Mouse (Mus musculus): ENCODE data around the gene Npcd.

Npcd gene

GRCm38 (mm10) chr15:79767327-79767961 is 66.6 kb downstream of the Npcd start:
- no peak for DNase-seq (ENCODE audit: low read depth, low spot score)

- no peak for DNase-seq (ENCODE audit: low read depth, low spot score)
Measured at GRCm38 (mm10) chr15:79766586-79767071, 67.4 kb downstream of the Npcd start.

- DNase-seq (ENCODE audit: low read depth, low spot score): no peak
Measured at GRCm38 (mm10) chr15:79766168-79766567, 67.9 kb downstream of the Npcd start.

GRCm38 (mm10) chr15:79765361-79765760 is 68.7 kb downstream of the Npcd start:
- no peak for DNase-seq (ENCODE audit: low read depth, low spot score)

GRCm38 (mm10) chr15:79764539-79765267 is 69.3 kb downstream of the Npcd start:
- no peak for DNase-seq (ENCODE audit: low read depth, low spot score)

GRCm38 (mm10) chr15:79763601-79764246 is 70.3 kb downstream of the Npcd start:
- no peak for DNase-seq (ENCODE audit: low read depth, low spot score)

- no peak for DNase-seq (ENCODE audit: low read depth, low spot score)
Measured at GRCm38 (mm10) chr15:79763001-79763400, 71.0 kb downstream of the Npcd start.

- no peak for DNase-seq (ENCODE audit: low read depth, low spot score)
Measured at GRCm38 (mm10) chr15:79760956-79761355, 73.1 kb downstream of the Npcd start.

GRCm38 (mm10) chr15:79757118-79757517 is 76.9 kb downstream of the Npcd start:
- DNase-seq (ENCODE audit: low read depth, low spot score): no peak

GRCm38 (mm10) chr15:79755977-79756625 is 77.9 kb downstream of the Npcd start:
- DNase-seq (ENCODE audit: low read depth, low spot score): no peak

GRCm38 (mm10) chr15:79755176-79755575 is 78.9 kb downstream of the Npcd start:
- DNase-seq (ENCODE audit: low read depth, low spot score): no peak

- no peak for DNase-seq (ENCODE audit: low read depth, low spot score)
Measured at GRCm38 (mm10) chr15:79753873-79754272, 80.2 kb downstream of the Npcd start.

GRCm38 (mm10) chr15:79753420-79753752 is 80.7 kb downstream of the Npcd start:
- DNase-seq (ENCODE audit: low read depth, low spot score): no peak

- no peak for DNase-seq (ENCODE audit: low read depth, low spot score)
Measured at GRCm38 (mm10) chr15:79752742-79753419, 81.2 kb downstream of the Npcd start.

- DNase-seq (ENCODE audit: low read depth, low spot score): no peak
Measured at GRCm38 (mm10) chr15:79751772-79752171, 82.3 kb downstream of the Npcd start.

GRCm38 (mm10) chr15:79750266-79750665 is 83.8 kb downstream of the Npcd start:
- DNase-seq (ENCODE audit: low read depth, low spot score): no peak

- DNase-seq (ENCODE audit: low read depth, low spot score): no peak
Measured at GRCm38 (mm10) chr15:79749162-79749561, 84.9 kb downstream of the Npcd start.

- DNase-seq (ENCODE audit: low read depth, low spot score): no peak
Measured at GRCm38 (mm10) chr15:79747998-79748397, 86.0 kb downstream of the Npcd start.

- no peak for DNase-seq (ENCODE audit: low read depth, low spot score)
Measured at GRCm38 (mm10) chr15:79745883-79746282, 88.2 kb downstream of the Npcd start.

GRCm38 (mm10) chr15:79745312-79745711 is 88.7 kb downstream of the Npcd start:
- no peak for DNase-seq (ENCODE audit: low read depth, low spot score)

- no peak for DNase-seq (ENCODE audit: low read depth, low spot score)
Measured at GRCm38 (mm10) chr15:79744742-79745141, 89.3 kb downstream of the Npcd start.

- no peak for DNase-seq (ENCODE audit: low read depth, low spot score)
Measured at GRCm38 (mm10) chr15:79744001-79744400, 90.0 kb downstream of the Npcd start.

All from brain, embryonic 18.5 days (tissue).